Mouse (Mus musculus): ENCODE measurements around the gene Itln1. TPM values are rescaled to one million over a fixed set of nuclear protein-coding genes. Genes with fewer than 3 reads are reported as not detected.

Itln1 gene
- polyA plus RNA-seq, 1 experiment from 2014 or later = not detected

GRCm38 (mm10) chr1:171504586-171504985 is 30.5 kb downstream of the Itln1 start:
- H3K36me3 ChIP-seq = no peaks in the 10 kb centered on the region
- H3K27me3 ChIP-seq = no peaks in the 10 kb centered on the region
- peaks cover 13% of the 10 kb centered on the region for H3K4me1 ChIP-seq
- no peak overlapping the region for H3K27ac ChIP-seq
- H3K9ac ChIP-seq = no peak overlapping the region
- no peaks in the 10 kb centered on the region for H3K9me3 ChIP-seq
- H3K4me3 ChIP-seq = peak overlapping the region; percentile 8; the same call in 1 of the 2 replicates
- WGBS = 68% methylated on average over 4 of the region's 4 CpGs
- peak overlapping the region; percentile 78; the same call in 1 of the 2 replicates for H3K4me2 ChIP-seq
- no peak for ATAC-seq (ENCODE audit: borderline replicate concordance, extremely low read depth, low FRiP score, low TSS enrichment)

GRCm38 (mm10) chr1:171503592-171504291 is 31.4 kb downstream of the Itln1 start:
- no peaks in the 10 kb centered on the region for H3K9me3 ChIP-seq

GRCm38 (mm10) chr1:171503250-171503591 is 31.9 kb downstream of the Itln1 start, which contains the start of gene Alyref2:
Gene Alyref2 (plus strand): TSS chr1:171503478.
- under 1% methylated on average over 19 of the region's 19 CpGs for WGBS
- ATAC-seq (ENCODE audit: borderline replicate concordance, extremely low read depth, low FRiP score, low TSS enrichment) = peak; percentile 91

More at GRCm38 (mm10) chr1:171503592-171504291, 31.4 kb downstream of the Itln1 start:
- H3K4me1 ChIP-seq = peaks cover 13% of the 10 kb centered on the region
- peak overlapping the region; percentile 97 for H3K27ac ChIP-seq
- H3K4me3 ChIP-seq = peak overlapping the region; percentile 69
- H3K9ac ChIP-seq = peak overlapping the region; percentile 81
- no peaks in the 10 kb centered on the region for H3K27me3 ChIP-seq
- no peaks in the 10 kb centered on the region for H3K36me3 ChIP-seq
- WGBS = under 1% methylated on average over 53 of the region's 53 CpGs
- peak; percentile 65 for ATAC-seq (ENCODE audit: borderline replicate concordance, extremely low read depth, low FRiP score, low TSS enrichment)
- H3K4me2 ChIP-seq = peak overlapping the region; percentile 78

GRCm38 (mm10) chr1:171502388-171503249 is 32.5 kb downstream of the Itln1 start:
- Histone ChIP-seq H3K9me3 (no peaks in the 10 kb centered on the region), H3K36me3 (no peaks in the 10 kb centered on the region), H3K4me2 (peak overlapping the region; percentile 78), H3K27ac (peak overlapping the region; percentile 97), H3K9ac (no peak overlapping the region), H3K4me1 (peaks cover 13% of the 10 kb centered on the region), H3K27me3 (no peaks in the 10 kb centered on the region), H3K4me3 (peak overlapping the region; percentile 69; the same call in 1 of the 2 replicates)
- WGBS = under 1% methylated on average over 14 of the region's 14 CpGs
- ATAC-seq (ENCODE audit: borderline replicate concordance, extremely low read depth, low FRiP score, low TSS enrichment) = peak; percentile 86

More at GRCm38 (mm10) chr1:171503250-171503591, 31.9 kb downstream of the Itln1 start, which contains the start of gene Alyref2:
- Histone ChIP-seq H3K27ac (peak within 1 kb of the TSS; percentile 97), H3K9ac (peak within 1 kb of the TSS; percentile 81), H3K4me1 (peaks cover 13% of the 10 kb centered on the region), H3K4me2 (peak within 1 kb of the TSS; percentile 78), H3K9me3 (no peaks in the 10 kb centered on the region), H3K36me3 (no peaks in the 10 kb centered on the region), H3K27me3 (no peaks in the 10 kb centered on the region), H3K4me3 (peak within 1 kb of the TSS; percentile 69)

- Histone ChIP-seq H3K4me3 (peak overlapping the region; percentile 15; the same call in 1 of the 2 replicates), H3K27ac (peak overlapping the region; percentile 97), H3K4me2 (peak overlapping the region; percentile 78), H3K9ac (no peak overlapping the region), H3K4me1 (peaks cover 13% of the 10 kb centered on the region), H3K9me3 (no peaks in the 10 kb centered on the region), H3K36me3 (no peaks in the 10 kb centered on the region), H3K27me3 (no peaks in the 10 kb centered on the region)
- ATAC-seq (ENCODE audit: borderline replicate concordance, extremely low read depth, low FRiP score, low TSS enrichment) = no peak
- WGBS = 4% methylated on average over 5 of the region's 5 CpGs
Measured at GRCm38 (mm10) chr1:171501636-171502080, 33.4 kb downstream of the Itln1 start.

GRCm38 (mm10) chr1:171501016-171501610 is 34.0 kb downstream of the Itln1 start:
- no peak overlapping the region for H3K4me2 ChIP-seq
- no peak overlapping the region for H3K27ac ChIP-seq
- no peaks in the 10 kb centered on the region for H3K9me3 ChIP-seq
- H3K4me1 ChIP-seq = peaks cover 13% of the 10 kb centered on the region
- H3K36me3 ChIP-seq = no peaks in the 10 kb centered on the region
- no peak overlapping the region for H3K4me3 ChIP-seq
- 54% methylated on average over 6 of the region's 6 CpGs for WGBS
- no peaks in the 10 kb centered on the region for H3K27me3 ChIP-seq
- no peak overlapping the region for H3K9ac ChIP-seq
- no peak for ATAC-seq (ENCODE audit: borderline replicate concordance, extremely low read depth, low FRiP score, low TSS enrichment)

- Histone ChIP-seq H3K4me1 (peaks cover 13% of the 10 kb centered on the region), H3K27me3 (no peaks in the 10 kb centered on the region), H3K27ac (no peak overlapping the region), H3K4me2 (no peak overlapping the region), H3K9me3 (no peaks in the 10 kb centered on the region), H3K4me3 (no peak overlapping the region), H3K9ac (no peak overlapping the region), H3K36me3 (no peaks in the 10 kb centered on the region)
- no peak for ATAC-seq (ENCODE audit: borderline replicate concordance, extremely low read depth, low FRiP score, low TSS enrichment)
- 76% methylated on average over 5 of the region's 5 CpGs for WGBS
Measured at GRCm38 (mm10) chr1:171499856-171500255, 35.2 kb downstream of the Itln1 start.

GRCm38 (mm10) chr1:171495371-171495770 is 39.7 kb downstream of the Itln1 start:
- H3K27ac ChIP-seq = no peak overlapping the region

GRCm38 (mm10) chr1:171494241-171494640 is 40.9 kb downstream of the Itln1 start:
- H3K36me3 ChIP-seq = no peaks in the 10 kb centered on the region
- H3K27me3 ChIP-seq = no peaks in the 10 kb centered on the region
- H3K4me2 ChIP-seq = no peak overlapping the region
- H3K4me1 ChIP-seq = no peaks in the 10 kb centered on the region
- no peak for ATAC-seq (ENCODE audit: borderline replicate concordance, extremely low read depth, low FRiP score, low TSS enrichment)
- H3K9ac ChIP-seq = no peak overlapping the region
- H3K4me3 ChIP-seq = no peak overlapping the region
- no peak overlapping the region for H3K27ac ChIP-seq
- 94% methylated on average over 13 of the region's 13 CpGs for WGBS
- peaks cover 3% of the 10 kb centered on the region; the same call in 1 of the 2 replicates for H3K9me3 ChIP-seq

More at GRCm38 (mm10) chr1:171495371-171495770, 39.7 kb downstream of the Itln1 start:
- H3K4me3 ChIP-seq = no peak overlapping the region
- H3K4me2 ChIP-seq = no peak overlapping the region
- H3K4me1 ChIP-seq = no peaks in the 10 kb centered on the region
- H3K36me3 ChIP-seq = no peaks in the 10 kb centered on the region
- no peaks in the 10 kb centered on the region for H3K27me3 ChIP-seq
- H3K9me3 ChIP-seq = no peaks in the 10 kb centered on the region
- no peak for ATAC-seq (ENCODE audit: borderline replicate concordance, extremely low read depth, low FRiP score, low TSS enrichment)
- H3K9ac ChIP-seq = no peak overlapping the region
- WGBS = 81% methylated on average over 6 of the region's 6 CpGs

GRCm38 (mm10) chr1:171478968-171479367 is 56.1 kb downstream of the Itln1 start:
- H3K27me3 ChIP-seq = no peaks in the 10 kb centered on the region
- H3K4me2 ChIP-seq = no peak overlapping the region
- peak overlapping the region; percentile 95 for H3K27ac ChIP-seq
- H3K4me3 ChIP-seq = no peak overlapping the region
- peaks cover 6% of the 10 kb centered on the region for H3K4me1 ChIP-seq
- H3K36me3 ChIP-seq = no peaks in the 10 kb centered on the region
- H3K9me3 ChIP-seq = peaks cover 5% of the 10 kb centered on the region
- H3K9ac ChIP-seq = no peak overlapping the region
- ATAC-seq (ENCODE audit: borderline replicate concordance, extremely low read depth, low FRiP score, low TSS enrichment) = peak; percentile 9; the same call in 1 of the 2 replicates
- 33% methylated on average over 2 of the region's 2 CpGs for WGBS

- H3K27me3 ChIP-seq = no peaks in the 10 kb centered on the region
- H3K4me2 ChIP-seq = peak overlapping the region; percentile 48
- H3K9me3 ChIP-seq = peaks cover 2% of the 10 kb centered on the region
- ATAC-seq (ENCODE audit: borderline replicate concordance, extremely low read depth, low FRiP score, low TSS enrichment) = peak; percentile 92
- H3K36me3 ChIP-seq = no peaks in the 10 kb centered on the region
- 44% methylated on average over 27 of the region's 27 CpGs for WGBS
- H3K4me3 ChIP-seq = peak overlapping the region; percentile 34
- H3K9ac ChIP-seq = 0 out of 2 replicates have a peak overlapping the region, but pooled peaks have one; percentile 20
- H3K27ac ChIP-seq = peak overlapping the region; percentile 95
- peaks cover 6% of the 10 kb centered on the region for H3K4me1 ChIP-seq
Measured at GRCm38 (mm10) chr1:171477758-171478545, 57.1 kb downstream of the Itln1 start.

Measured in lung, embryonic 15.5 days (tissue).